Mouse (Mus musculus) limb, embryonic 12.5 days (tissue): ENCODE results near the gene Hdac4. TPM values are rescaled to one million over a fixed set of nuclear protein-coding genes. Genes with fewer than 3 reads are reported as not detected.

ENCODE experiments used
- ATAC-seq: fragments of 200-750 bp; cut with Nextera tagmentation; 2 replicates; pipeline ENCODE4 v1.8.0; 2017; ENCODE audit warnings: low read depth, moderate TSS enrichment; ENCODE audit not compliant: insufficient number of reproducible peaks, insufficient read depth, low FRiP score, low TSS enrichment
- H3K27ac ChIP-seq: fragments of 300-500 bp; sonication (generic); 2 replicates; pipeline ENCODE4 v1.5.1; 2016; ENCODE audit warnings: mild to moderate bottlenecking, moderate library complexity
- H3K27me3 ChIP-seq: fragments of 300-500 bp; sonication (generic); 2 replicates; pipeline ENCODE4 v1.6.1; 2016; ENCODE audit warnings: mild to moderate bottlenecking, moderate library complexity
- H3K36me3 ChIP-seq: fragments of 300-500 bp; sonication (generic); 2 replicates; pipeline ENCODE4 v1.6.1; 2016; ENCODE audit warnings: mild to moderate bottlenecking, moderate library complexity
- H3K4me1 ChIP-seq: fragments of 300-500 bp; sonication (generic); replicated peaks from 2 replicates; pipeline ENCODE4 v1.6.1; 2016
- H3K4me2 ChIP-seq: fragments of 300-500 bp; sonication (generic); 2 replicates; pipeline ENCODE4 v1.6.1; 2016; ENCODE audit warnings: mild to moderate bottlenecking, moderate library complexity
- H3K4me3 ChIP-seq: fragments of 300-500 bp; sonication (generic); replicated peaks from 2 replicates; pipeline ENCODE4 v1.5.1; 2016; ENCODE audit warnings: mild to moderate bottlenecking
- H3K9ac ChIP-seq: fragments of 300-500 bp; sonication (generic); replicated peaks from 2 replicates; pipeline ENCODE4 v1.6.1; 2016; ENCODE audit warnings: mild to moderate bottlenecking, moderate library complexity
- H3K9me3 ChIP-seq: fragments of 300-500 bp; sonication (generic); 2 replicates; pipeline ENCODE4 v1.6.1; 2016; ENCODE audit warnings: mild to moderate bottlenecking, moderate library complexity
- WGBS: fragments of 180-500 bp; shearing (Covaris S2); methylation state at CpG from one replicate; pipeline ENCODE4 v1.1.7; 2016; 5-methylcytosine and 5-hydroxymethylcytosine counted together
- polyA plus RNA-seq: library from polyadenylated mRNA; unstranded; fragments of >200 nt; fragmentation: Nextera tagmentation; extraction: Ambion mirVana; gene quantifications from 2 replicates; pipeline ENCODE4 v1.2.1, GENCODE M21; 2016

Hdac4 gene
- polyA plus RNA-seq, 1 experiment from 2014 or later, result 26.0 TPM

GRCm38 (mm10) chr1:92098456-92098855 lies 97.0 kb downstream of the Hdac4 start:
- Histone ChIP-seq H3K9me3 (no peaks in the 10 kb centered on the region), H3K4me2 (no peak overlapping the region), H3K4me1 (peaks cover 3% of the 10 kb centered on the region; the same call in 1 of the 2 replicates), H3K27me3 (no peaks in the 10 kb centered on the region), H3K4me3 (no peak overlapping the region), H3K9ac (no peak overlapping the region), H3K36me3 (no peaks in the 10 kb centered on the region), H3K27ac (no peak overlapping the region)
- 81% methylated on average over 3 of the region's 3 CpGs for WGBS
- ATAC-seq, result no peak

GRCm38 (mm10) chr1:92096991-92097525 lies 98.4 kb downstream of the Hdac4 start:
- Histone ChIP-seq H3K27ac (no peak overlapping the region), H3K4me1 (no peaks in the 10 kb centered on the region), H3K27me3 (no peaks in the 10 kb centered on the region), H3K9ac (no peak overlapping the region), H3K36me3 (no peaks in the 10 kb centered on the region), H3K9me3 (no peaks in the 10 kb centered on the region), H3K4me3 (no peak overlapping the region), H3K4me2 (no peak overlapping the region)
- WGBS, result 76% methylated on average over 3 of the region's 3 CpGs
- ATAC-seq, result no peak

- H3K4me1 ChIP-seq, result peaks cover 6% of the 10 kb centered on the region
- H3K27me3 ChIP-seq, result no peaks in the 10 kb centered on the region
- H3K36me3 ChIP-seq, result no peaks in the 10 kb centered on the region; the same call in 1 of the 2 replicates
- no peak overlapping the region for H3K27ac ChIP-seq
- ATAC-seq, result no peak
- no peak overlapping the region for H3K4me2 ChIP-seq
- H3K9ac ChIP-seq, result no peak overlapping the region
- 94% methylated on average over 4 of the region's 4 CpGs for WGBS
- H3K9me3 ChIP-seq, result no peaks in the 10 kb centered on the region
- H3K4me3 ChIP-seq, result no peak overlapping the region
Measured at GRCm38 (mm10) chr1:92092286-92092685, 103.2 kb downstream of the Hdac4 start.

GRCm38 (mm10) chr1:92087821-92088220 lies 107.7 kb downstream of the Hdac4 start:
- Histone ChIP-seq H3K4me2 (no peak overlapping the region), H3K4me1 (peaks cover 48% of the 10 kb centered on the region), H3K36me3 (no peaks in the 10 kb centered on the region; the same call in 1 of the 2 replicates), H3K9ac (no peak overlapping the region), H3K4me3 (no peak overlapping the region), H3K27ac (no peak overlapping the region), H3K9me3 (no peaks in the 10 kb centered on the region), H3K27me3 (no peaks in the 10 kb centered on the region)
- ATAC-seq, result no peak
- 79% methylated on average over 2 of the region's 2 CpGs for WGBS

GRCm38 (mm10) chr1:92087343-92087742 lies 108.2 kb downstream of the Hdac4 start:
- H3K9ac ChIP-seq, result no peak overlapping the region
- no peaks in the 10 kb centered on the region for H3K9me3 ChIP-seq
- 73% methylated on average over 2 of the region's 2 CpGs for WGBS
- peak overlapping the region; percentile 37; the same call in 1 of the 2 replicates for H3K27ac ChIP-seq
- H3K27me3 ChIP-seq, result no peaks in the 10 kb centered on the region
- H3K36me3 ChIP-seq, result no peaks in the 10 kb centered on the region; the same call in 1 of the 2 replicates
- peaks cover 53% of the 10 kb centered on the region for H3K4me1 ChIP-seq
- no peak overlapping the region for H3K4me3 ChIP-seq
- no peak overlapping the region for H3K4me2 ChIP-seq
- ATAC-seq, result no peak

- peaks cover 54% of the 10 kb centered on the region for H3K4me1 ChIP-seq
- H3K36me3 ChIP-seq, result no peaks in the 10 kb centered on the region; the same call in 1 of the 2 replicates
- no peaks in the 10 kb centered on the region for H3K9me3 ChIP-seq
- H3K27me3 ChIP-seq, result no peaks in the 10 kb centered on the region
- no peak overlapping the region for H3K9ac ChIP-seq
- peak overlapping the region; percentile 57; the same call in 1 of the 2 replicates for H3K27ac ChIP-seq
- H3K4me3 ChIP-seq, result no peak overlapping the region
- WGBS, result 72% methylated on average over 4 of the region's 4 CpGs
- H3K4me2 ChIP-seq, result no peak overlapping the region
- ATAC-seq, result no peak
Measured at GRCm38 (mm10) chr1:92086841-92087240, 108.7 kb downstream of the Hdac4 start.

- 39% methylated on average over 1 of the region's 1 CpGs for WGBS
- no peaks in the 10 kb centered on the region; the same call in 1 of the 2 replicates for H3K36me3 ChIP-seq
- H3K4me1 ChIP-seq, result peaks cover 54% of the 10 kb centered on the region
- H3K4me3 ChIP-seq, result no peak overlapping the region
- H3K27ac ChIP-seq, result peak overlapping the region; percentile 57; the same call in 1 of the 2 replicates
- peak; percentile 54; the same call in 1 of the 2 replicates for ATAC-seq
- no peak overlapping the region for H3K4me2 ChIP-seq
- no peaks in the 10 kb centered on the region for H3K9me3 ChIP-seq
- no peaks in the 10 kb centered on the region for H3K27me3 ChIP-seq
- no peak overlapping the region for H3K9ac ChIP-seq
Measured at GRCm38 (mm10) chr1:92086277-92086813, 109.2 kb downstream of the Hdac4 start.

- no peak overlapping the region for H3K27ac ChIP-seq
- H3K4me2 ChIP-seq, result no peak overlapping the region
- H3K36me3 ChIP-seq, result no peaks in the 10 kb centered on the region
- H3K4me3 ChIP-seq, result no peak overlapping the region
- peaks cover 68% of the 10 kb centered on the region for H3K4me1 ChIP-seq
- WGBS, result 91% methylated on average over 2 of the region's 2 CpGs
- no peaks in the 10 kb centered on the region for H3K9me3 ChIP-seq
- H3K27me3 ChIP-seq, result no peaks in the 10 kb centered on the region
- no peak for ATAC-seq
- no peak overlapping the region for H3K9ac ChIP-seq
Measured at GRCm38 (mm10) chr1:92084738-92085137, 110.8 kb downstream of the Hdac4 start.

GRCm38 (mm10) chr1:92084004-92084403 lies 111.5 kb downstream of the Hdac4 start:
- H3K36me3 ChIP-seq, result no peaks in the 10 kb centered on the region
- 4% methylated on average over 3 of the region's 3 CpGs for WGBS
- H3K9me3 ChIP-seq, result no peaks in the 10 kb centered on the region
- peak overlapping the region; percentile 18; the same call in 1 of the 2 replicates for H3K4me2 ChIP-seq
- H3K4me3 ChIP-seq, result no peak overlapping the region
- H3K9ac ChIP-seq, result no peak overlapping the region
- H3K27ac ChIP-seq, result peak overlapping the region; percentile 66
- H3K4me1 ChIP-seq, result peaks cover 71% of the 10 kb centered on the region
- no peaks in the 10 kb centered on the region for H3K27me3 ChIP-seq
- ATAC-seq, result no peak

- peaks cover 69% of the 10 kb centered on the region for H3K4me1 ChIP-seq
- no peaks in the 10 kb centered on the region for H3K27me3 ChIP-seq
- no peaks in the 10 kb centered on the region for H3K36me3 ChIP-seq
- no peaks in the 10 kb centered on the region for H3K9me3 ChIP-seq
- peak overlapping the region; percentile 66 for H3K27ac ChIP-seq
- ATAC-seq, result no peak
- 44% methylated on average over 6 of the region's 6 CpGs for WGBS
- 0 out of 2 replicates have a peak overlapping the region, but pooled peaks have one; percentile 23 for H3K4me2 ChIP-seq
- H3K4me3 ChIP-seq, result no peak overlapping the region
- no peak overlapping the region for H3K9ac ChIP-seq
Measured at GRCm38 (mm10) chr1:92082837-92083541, 112.5 kb downstream of the Hdac4 start.

GRCm38 (mm10) chr1:92082156-92082836 lies 113.2 kb downstream of the Hdac4 start:
- Histone ChIP-seq H3K4me3 (no peak overlapping the region), H3K36me3 (no peaks in the 10 kb centered on the region), H3K4me1 (peaks cover 66% of the 10 kb centered on the region), H3K27me3 (no peaks in the 10 kb centered on the region), H3K9ac (no peak overlapping the region), H3K4me2 (no peak overlapping the region), H3K27ac (no peak overlapping the region), H3K9me3 (no peaks in the 10 kb centered on the region)
- no peak for ATAC-seq
- 93% methylated on average over 10 of the region's 10 CpGs for WGBS
